Mouse (Mus musculus): ENCODE data around the gene Opcml. TPM values are rescaled to one million over a fixed set of nuclear protein-coding genes. Genes with fewer than 3 reads are reported as not detected.

Opcml gene
- polyA plus RNA-seq, 1 experiment from 2014 or later, result 0.02 TPM

GRCm38 (mm10) chr9:28218026-28218646, 427.6 kb downstream of the Opcml start:
- H3K4me3 ChIP-seq (ENCODE audit: low read depth, low read length), result no peak overlapping the region
- TF ChIP-seq CTCF (IDR thresholded peaks at IDR 0.05; ENCODE audit: low read depth) (no peak), EP300 (IDR thresholded peaks at IDR 0.05; ENCODE audit: low read depth) (no peak)
- no peak overlapping the region for H3K4me2 ChIP-seq (ENCODE audit: low read depth, low read length)
- no peaks in the 10 kb centered on the region for H3K4me1 ChIP-seq (ENCODE audit: insufficient read depth)
- no peaks in the 10 kb centered on the region for H3K9me3 ChIP-seq (ENCODE audit: low read length)
- 66% methylated on average over 2 of the region's 2 CpGs for WGBS (ENCODE audit: insufficient replicate concordance)
- H3K36me3 ChIP-seq (replicated peaks; ENCODE audit: insufficient read depth, low read length), result no peaks in the 10 kb centered on the region
- H3K9ac ChIP-seq (replicated peaks), result no peak overlapping the region
- no peak for DNase-seq
- no peaks in the 10 kb centered on the region for H3K27me3 ChIP-seq (ENCODE audit: insufficient read depth, low read length)
- H3K27ac ChIP-seq (ENCODE audit: low read depth), result no peak overlapping the region
- ATAC-seq, result no peak

- H3K27ac ChIP-seq (ENCODE audit: low read depth), result no peak overlapping the region
- H3K9me3 ChIP-seq (ENCODE audit: low read length), result no peaks in the 10 kb centered on the region
- ATAC-seq (no peak), DNase-seq (no peak)
- H3K4me1 ChIP-seq (ENCODE audit: insufficient read depth), result no peaks in the 10 kb centered on the region
- H3K9ac ChIP-seq (replicated peaks), result no peak overlapping the region
- H3K4me2 ChIP-seq (ENCODE audit: low read depth, low read length), result no peak overlapping the region
- H3K4me3 ChIP-seq (ENCODE audit: low read depth, low read length), result no peak overlapping the region
- H3K36me3 ChIP-seq (replicated peaks; ENCODE audit: insufficient read depth, low read length), result no peaks in the 10 kb centered on the region
- WGBS (ENCODE audit: insufficient replicate concordance), result 46% methylated on average over 2 of the region's 2 CpGs
- no peak for TF ChIP-seq EP300 (IDR thresholded peaks at IDR 0.05; ENCODE audit: low read depth)
- no peak for TF ChIP-seq CTCF (IDR thresholded peaks at IDR 0.05; ENCODE audit: low read depth)
- H3K27me3 ChIP-seq (ENCODE audit: insufficient read depth, low read length), result no peaks in the 10 kb centered on the region
Observed at GRCm38 (mm10) chr9:28222726-28223125, 432.2 kb downstream of the Opcml start.

GRCm38 (mm10) chr9:28225824-28226569, 435.4 kb downstream of the Opcml start:
- H3K27ac ChIP-seq (ENCODE audit: low read depth), result no peak overlapping the region
- ATAC-seq (no peak), DNase-seq (no peak)
- no peak overlapping the region for H3K4me2 ChIP-seq (ENCODE audit: low read depth, low read length)
- no peaks in the 10 kb centered on the region for H3K27me3 ChIP-seq (ENCODE audit: insufficient read depth, low read length)
- H3K36me3 ChIP-seq (replicated peaks; ENCODE audit: insufficient read depth, low read length), result no peaks in the 10 kb centered on the region
- H3K4me1 ChIP-seq (ENCODE audit: insufficient read depth), result no peaks in the 10 kb centered on the region
- WGBS (ENCODE audit: insufficient replicate concordance), result 76% methylated on average over 8 of the region's 8 CpGs
- H3K4me3 ChIP-seq (ENCODE audit: low read depth, low read length), result no peak overlapping the region
- no peak overlapping the region for H3K9ac ChIP-seq (replicated peaks)
- TF ChIP-seq CTCF (IDR thresholded peaks at IDR 0.05; ENCODE audit: low read depth) (no peak), EP300 (IDR thresholded peaks at IDR 0.05; ENCODE audit: low read depth) (no peak)
- H3K9me3 ChIP-seq (ENCODE audit: low read length), result no peaks in the 10 kb centered on the region

GRCm38 (mm10) chr9:28226570-28226951, 436.0 kb downstream of the Opcml start:
- no peak for TF ChIP-seq CTCF (IDR thresholded peaks at IDR 0.05; ENCODE audit: low read depth)
- TF ChIP-seq EP300 (IDR thresholded peaks at IDR 0.05; ENCODE audit: low read depth), result no peak
- 75% methylated on average over 5 of the region's 5 CpGs for WGBS (ENCODE audit: insufficient replicate concordance)
- DNase-seq, result no peak

GRCm38 (mm10) chr9:28238450-28238849, 447.9 kb downstream of the Opcml start:
- ATAC-seq (no peak), DNase-seq (no peak)
- TF ChIP-seq CTCF (IDR thresholded peaks at IDR 0.05; ENCODE audit: low read depth), result no peak
- TF ChIP-seq EP300 (IDR thresholded peaks at IDR 0.05; ENCODE audit: low read depth), result no peak
- H3K4me1 ChIP-seq (ENCODE audit: insufficient read depth), result no peaks in the 10 kb centered on the region
- no peaks in the 10 kb centered on the region for H3K27me3 ChIP-seq (ENCODE audit: insufficient read depth, low read length)
- no peaks in the 10 kb centered on the region for H3K36me3 ChIP-seq (replicated peaks; ENCODE audit: insufficient read depth, low read length)
- no peak overlapping the region for H3K27ac ChIP-seq (ENCODE audit: low read depth)
- 79% methylated on average over 9 of the region's 9 CpGs for whole genome bisulfite sequencing (ENCODE audit: insufficient replicate concordance)
- no peak overlapping the region for H3K4me2 ChIP-seq (ENCODE audit: low read depth, low read length)
- no peaks in the 10 kb centered on the region for H3K9me3 ChIP-seq (ENCODE audit: low read length)
- no peak overlapping the region for H3K4me3 ChIP-seq (ENCODE audit: low read depth, low read length)
- no peak overlapping the region for H3K9ac ChIP-seq (replicated peaks)

More at GRCm38 (mm10) chr9:28226570-28226951, 436.0 kb downstream of the Opcml start:
- no peaks in the 10 kb centered on the region for H3K4me1 ChIP-seq (ENCODE audit: insufficient read depth)
- H3K4me2 ChIP-seq (ENCODE audit: low read depth, low read length), result no peak overlapping the region
- H3K27me3 ChIP-seq (ENCODE audit: insufficient read depth, low read length), result no peaks in the 10 kb centered on the region
- H3K27ac ChIP-seq (ENCODE audit: low read depth), result no peak overlapping the region
- ATAC-seq, result no peak
- no peak overlapping the region for H3K4me3 ChIP-seq (ENCODE audit: low read depth, low read length)
- H3K9me3 ChIP-seq (ENCODE audit: low read length), result no peaks in the 10 kb centered on the region
- H3K36me3 ChIP-seq (replicated peaks; ENCODE audit: insufficient read depth, low read length), result no peaks in the 10 kb centered on the region
- H3K9ac ChIP-seq (replicated peaks), result no peak overlapping the region

GRCm38 (mm10) chr9:28247742-28248503, 457.3 kb downstream of the Opcml start:
- ATAC-seq (no peak), DNase-seq (no peak)
- Histone ChIP-seq H3K4me2 (ENCODE audit: low read depth, low read length) (no peak overlapping the region), H3K9ac (replicated peaks) (no peak overlapping the region), H3K27me3 (ENCODE audit: insufficient read depth, low read length) (no peaks in the 10 kb centered on the region), H3K4me3 (ENCODE audit: low read depth, low read length) (no peak overlapping the region), H3K9me3 (ENCODE audit: low read length) (no peaks in the 10 kb centered on the region), H3K27ac (ENCODE audit: low read depth) (no peak overlapping the region), H3K36me3 (replicated peaks; ENCODE audit: insufficient read depth, low read length) (no peaks in the 10 kb centered on the region), H3K4me1 (ENCODE audit: insufficient read depth) (no peaks in the 10 kb centered on the region)
- 56% methylated on average over 7 of the region's 7 CpGs for WGBS (ENCODE audit: insufficient replicate concordance)
- peak; percentile 59 for TF ChIP-seq CTCF (IDR thresholded peaks at IDR 0.05; ENCODE audit: low read depth)
- TF ChIP-seq EP300 (IDR thresholded peaks at IDR 0.05; ENCODE audit: low read depth), result no peak
